Mouse (Mus musculus) liver, embryonic 11.5 days (tissue): ENCODE results near the gene Atp6v0d1. TPM values are rescaled to one million over a fixed set of nuclear protein-coding genes. Genes with fewer than 3 reads are reported as not detected.
A peak's percentile ranks its signal among the peaks of the same experiment; 100 is the strongest.

ENCODE experiments used
- ATAC-seq: fragments of 200-750 bp; cut with Nextera tagmentation; replicated peaks from 2 replicates; pipeline ENCODE4 v1.8.0; 2017; ENCODE audit warnings: moderate number of reproducible peaks, mild to moderate bottlenecking, moderate TSS enrichment, moderate library complexity; ENCODE audit not compliant: low FRiP score
- DNase-seq: peaks from one replicate; pipeline ENCODE4 v3.0.0-alpha.2; 2017; ENCODE audit warnings: low spot score
- H3K27ac ChIP-seq: fragments of 300-500 bp; sonication (generic); 2 replicates; pipeline ENCODE4 v1.5.1; 2014; ENCODE audit warnings: mild to moderate bottlenecking, low read depth, low read length, control low read depth
- H3K27me3 ChIP-seq: fragments of 300-500 bp; sonication (generic); replicated peaks from 2 replicates; pipeline ENCODE4 v1.6.1; 2014; ENCODE audit warnings: low read length, mixed read lengths; ENCODE audit not compliant: control insufficient read depth, insufficient read depth
- H3K36me3 ChIP-seq: fragments of 300-500 bp; sonication (generic); 2 replicates; pipeline ENCODE4 v1.6.1; 2014; ENCODE audit warnings: mild to moderate bottlenecking, low read length, moderate library complexity, mixed read lengths; ENCODE audit not compliant: control insufficient read depth, insufficient read depth
- H3K4me1 ChIP-seq: fragments of 300-500 bp; sonication (generic); replicated peaks from 2 replicates; pipeline ENCODE4 v1.6.1; 2014; ENCODE audit warnings: low read length, mixed read lengths; ENCODE audit not compliant: control insufficient read depth, insufficient read depth
- H3K4me2 ChIP-seq: fragments of 300-500 bp; sonication (generic); 2 replicates; pipeline ENCODE4 v1.6.1; 2014; ENCODE audit warnings: mild to moderate bottlenecking, control low read depth, moderate library complexity
- H3K4me3 ChIP-seq: fragments of 300-500 bp; sonication (generic); 2 replicates; pipeline ENCODE4 v1.5.1; 2014; ENCODE audit warnings: low read depth, low read length, control low read depth
- H3K9ac ChIP-seq: fragments of 300-500 bp; sonication (generic); 2 replicates; pipeline ENCODE4 v1.6.1; 2014; ENCODE audit warnings: low read depth, low read length, control low read depth
- H3K9me3 ChIP-seq: fragments of 300-500 bp; sonication (generic); 2 replicates; pipeline ENCODE4 v1.6.1; 2016; ENCODE audit warnings: low read length, inconsistent platforms, mixed read lengths; ENCODE audit not compliant: control insufficient read depth
- WGBS: fragments of 180-500 bp; shearing (Covaris S2); extraction: QIAGEN DNeasy Blood & Tissue Kit; methylation state at CpG from one replicate; pipeline ENCODE4 v1.1.7; 2014; 5-methylcytosine and 5-hydroxymethylcytosine counted together
- polyA plus RNA-seq: library from polyadenylated mRNA; unstranded; fragments of >200 nt; fragmentation: Nextera tagmentation; extraction: Ambion mirVana; gene quantifications from 2 replicates; pipeline ENCODE4 v1.2.1, GENCODE M21; 2014

The Atp6v0d1 gene
- polyA plus RNA-seq, 1 experiment from 2014 or later, result 74.2 TPM

GRCm38 (mm10) chr8:105528206-105528605 is 37.6 kb downstream of the Atp6v0d1 start:
- DNase-seq (no peak), ATAC-seq (no peak)
- Histone ChIP-seq H3K9ac (no peak overlapping the region), H3K4me1 (peaks cover 19% of the 10 kb centered on the region), H3K27ac (no peak overlapping the region), H3K4me2 (no peak overlapping the region), H3K27me3 (no peaks in the 10 kb centered on the region), H3K36me3 (peaks cover 10% of the 10 kb centered on the region; the same call in 1 of the 2 replicates), H3K4me3 (no peak overlapping the region), H3K9me3 (no peaks in the 10 kb centered on the region)
- WGBS, result 84% methylated on average over 1 of the region's 1 CpGs

- no peak overlapping the region for H3K27ac ChIP-seq
Measured at GRCm38 (mm10) chr8:105527110-105527509, 38.7 kb downstream of the Atp6v0d1 start.

GRCm38 (mm10) chr8:105522890-105523289 is 43.0 kb downstream of the Atp6v0d1 start:
- Histone ChIP-seq H3K36me3 (peaks cover 8% of the 10 kb centered on the region), H3K4me1 (peaks cover 45% of the 10 kb centered on the region), H3K4me3 (no peak overlapping the region), H3K9ac (no peak overlapping the region; the same call in 1 of the 2 replicates), H3K27ac (no peak overlapping the region; the same call in 1 of the 2 replicates), H3K9me3 (no peaks in the 10 kb centered on the region), H3K4me2 (no peak overlapping the region), H3K27me3 (peaks cover 18% of the 10 kb centered on the region)
- WGBS, result 55% methylated on average over 9 of the region's 9 CpGs
- DNase-seq, result no peak
- no peak for ATAC-seq

More at GRCm38 (mm10) chr8:105527110-105527509, 38.7 kb downstream of the Atp6v0d1 start:
- Histone ChIP-seq H3K4me3 (no peak overlapping the region), H3K36me3 (peaks cover 12% of the 10 kb centered on the region), H3K4me1 (peaks cover 16% of the 10 kb centered on the region), H3K27me3 (no peaks in the 10 kb centered on the region), H3K4me2 (no peak overlapping the region), H3K9ac (no peak overlapping the region), H3K9me3 (no peaks in the 10 kb centered on the region)
- WGBS, result 86% methylated on average over 2 of the region's 2 CpGs
- ATAC-seq (no peak), DNase-seq (no peak)

- Histone ChIP-seq H3K27me3 (peaks cover 25% of the 10 kb centered on the region), H3K9me3 (no peaks in the 10 kb centered on the region), H3K4me1 (peaks cover 45% of the 10 kb centered on the region), H3K27ac (no peak overlapping the region), H3K36me3 (peaks cover 8% of the 10 kb centered on the region), H3K4me3 (no peak overlapping the region), H3K9ac (no peak overlapping the region), H3K4me2 (no peak overlapping the region)
- DNase-seq, result no peak
- WGBS, result 82% methylated on average over 21 of the region's 21 CpGs
- ATAC-seq, result no peak
Measured at GRCm38 (mm10) chr8:105521995-105522769, 43.7 kb downstream of the Atp6v0d1 start.

- Histone ChIP-seq H3K9ac (peak overlapping the region; percentile 39; the same call in 1 of the 2 replicates), H3K4me2 (peak overlapping the region; percentile 87), H3K27ac (peak overlapping the region; percentile 67), H3K36me3 (peaks cover 8% of the 10 kb centered on the region), H3K4me3 (peak overlapping the region; percentile 56; the same call in 1 of the 2 replicates), H3K9me3 (no peaks in the 10 kb centered on the region), H3K4me1 (peaks cover 50% of the 10 kb centered on the region), H3K27me3 (peaks cover 36% of the 10 kb centered on the region)
- WGBS, result 5% methylated on average over 3 of the region's 3 CpGs
- peak; percentile 37; the same call in 1 of the 2 replicates for ATAC-seq
- no peak for DNase-seq
Measured at GRCm38 (mm10) chr8:105521061-105521460, 44.8 kb downstream of the Atp6v0d1 start.

- no peaks in the 10 kb centered on the region for H3K9me3 ChIP-seq
- H3K4me1 ChIP-seq, result peaks cover 51% of the 10 kb centered on the region
- 39% methylated on average over 5 of the region's 5 CpGs for WGBS
- peak overlapping the region; percentile 87 for H3K4me2 ChIP-seq
- H3K4me3 ChIP-seq, result peak overlapping the region; percentile 56; the same call in 1 of the 2 replicates
- DNase-seq (no peak), ATAC-seq (no peak)
- H3K36me3 ChIP-seq, result peaks cover 8% of the 10 kb centered on the region
- H3K27me3 ChIP-seq, result peaks cover 37% of the 10 kb centered on the region
- H3K27ac ChIP-seq, result peak overlapping the region; percentile 67
- peak overlapping the region; percentile 39; the same call in 1 of the 2 replicates for H3K9ac ChIP-seq
Measured at GRCm38 (mm10) chr8:105520521-105520920, 45.3 kb downstream of the Atp6v0d1 start.

- H3K4me3 ChIP-seq, result peak overlapping the region; percentile 56
- peaks cover 5% of the 10 kb centered on the region; the same call in 1 of the 2 replicates for H3K36me3 ChIP-seq
- H3K4me2 ChIP-seq, result peak overlapping the region; percentile 87
- DNase-seq (no peak), ATAC-seq (no peak)
- H3K27me3 ChIP-seq, result peaks cover 37% of the 10 kb centered on the region
- no peaks in the 10 kb centered on the region for H3K9me3 ChIP-seq
- 16% methylated on average over 2 of the region's 2 CpGs for WGBS
- peak overlapping the region; percentile 14; the same call in 1 of the 2 replicates for H3K27ac ChIP-seq
- peak overlapping the region; percentile 60 for H3K9ac ChIP-seq
- peaks cover 51% of the 10 kb centered on the region for H3K4me1 ChIP-seq
Measured at GRCm38 (mm10) chr8:105519591-105519990, 46.3 kb downstream of the Atp6v0d1 start.

- Histone ChIP-seq H3K27ac (peak within 1 kb of the TSS; percentile 14; the same call in 1 of the 2 replicates), H3K27me3 (peaks cover 37% of the 10 kb centered on the region), H3K4me1 (peaks cover 51% of the 10 kb centered on the region)
Measured at GRCm38 (mm10) chr8:105518436-105519313, 47.2 kb downstream of the Atp6v0d1 start, which contains the start of gene Hsd11b2. Hsd11b2 (plus strand) TSS chr8:105518755.

More at GRCm38 (mm10) chr8:105518436-105519313, 47.2 kb downstream of the Atp6v0d1 start, which contains the start of gene Hsd11b2:
- H3K4me2 ChIP-seq, result peak within 1 kb of the TSS; percentile 87
- peak within 1 kb of the TSS; percentile 56 for H3K4me3 ChIP-seq
- peak within 1 kb of the TSS; percentile 60 for H3K9ac ChIP-seq
- 1% methylated on average over 67 of the region's 68 CpGs for WGBS
- peak; percentile 77 for DNase-seq
- peaks cover 4% of the 10 kb centered on the region; the same call in 1 of the 2 replicates for H3K36me3 ChIP-seq
- peak; percentile 78 for ATAC-seq
- H3K9me3 ChIP-seq, result no peaks in the 10 kb centered on the region
